Mouse (Mus musculus) urinary bladder, postnatal 4 days (tissue): ENCODE data around the gene Syt12.
A peak's percentile ranks its signal among the peaks of the same experiment; 100 is the strongest.

ENCODE experiments used
- DNase-seq, 2 experiments: peaks; one replicate each; pipeline ENCODE4 v3.0.0; 2021 to 2022; ENCODE audit warnings: low spot score in 2 of 2

The Syt12 gene

GRCm38 (mm10) chr19:4409062-4409461 lies 68.2 kb downstream of the Syt12 start:
- no peak for DNase-seq

DNA sequence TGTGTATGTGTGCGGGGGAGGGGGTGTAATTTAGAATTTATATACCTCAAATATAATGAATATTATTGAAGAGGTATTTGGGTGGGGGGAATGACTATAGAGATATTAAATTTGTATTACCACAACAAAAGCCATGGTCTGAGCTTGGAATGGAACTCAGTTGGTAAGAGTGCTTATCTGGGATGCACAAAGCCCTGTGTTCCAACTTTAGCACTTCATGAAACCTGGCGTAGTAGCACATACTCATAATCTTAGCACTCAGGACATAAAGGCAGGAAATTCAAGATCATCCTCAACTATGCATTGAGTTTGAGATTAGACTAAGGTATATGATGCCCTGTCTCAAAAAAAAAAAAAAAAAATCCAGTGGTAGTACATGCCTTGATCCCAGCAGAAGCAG lies 72.4 kb downstream of the Syt12 start:
- no peak for DNase-seq

GRCm38 (mm10) chr19:4398959-4399358 lies 78.3 kb downstream of the Syt12 start:
- no peak for DNase-seq

DNA sequence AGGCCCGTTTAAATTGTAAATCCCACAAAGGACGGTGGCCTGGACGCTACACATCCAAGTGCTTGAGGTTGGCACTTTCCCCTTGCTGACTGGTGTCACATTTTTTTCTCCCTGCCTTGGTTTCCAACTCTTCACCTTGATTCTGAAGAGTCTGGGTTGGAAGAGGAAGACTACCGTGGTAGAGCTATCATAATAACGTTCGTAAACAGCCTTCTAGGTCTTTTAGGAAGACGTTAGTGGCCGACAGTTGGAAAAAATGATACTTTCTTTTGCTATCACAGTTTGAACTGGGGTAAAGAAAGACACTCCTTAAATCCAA lies 78.7 kb downstream of the Syt12 start:
- DNase-seq, result no peak

GRCm38 (mm10) chr19:4397798-4398629 lies 79.2 kb downstream of the Syt12 start, which contains the start of gene Kdm2a:
TSS of gene Kdm2a (minus strand) at chr19:4398285.
- DNase-seq, result peak; percentile 52 to 59

DNA sequence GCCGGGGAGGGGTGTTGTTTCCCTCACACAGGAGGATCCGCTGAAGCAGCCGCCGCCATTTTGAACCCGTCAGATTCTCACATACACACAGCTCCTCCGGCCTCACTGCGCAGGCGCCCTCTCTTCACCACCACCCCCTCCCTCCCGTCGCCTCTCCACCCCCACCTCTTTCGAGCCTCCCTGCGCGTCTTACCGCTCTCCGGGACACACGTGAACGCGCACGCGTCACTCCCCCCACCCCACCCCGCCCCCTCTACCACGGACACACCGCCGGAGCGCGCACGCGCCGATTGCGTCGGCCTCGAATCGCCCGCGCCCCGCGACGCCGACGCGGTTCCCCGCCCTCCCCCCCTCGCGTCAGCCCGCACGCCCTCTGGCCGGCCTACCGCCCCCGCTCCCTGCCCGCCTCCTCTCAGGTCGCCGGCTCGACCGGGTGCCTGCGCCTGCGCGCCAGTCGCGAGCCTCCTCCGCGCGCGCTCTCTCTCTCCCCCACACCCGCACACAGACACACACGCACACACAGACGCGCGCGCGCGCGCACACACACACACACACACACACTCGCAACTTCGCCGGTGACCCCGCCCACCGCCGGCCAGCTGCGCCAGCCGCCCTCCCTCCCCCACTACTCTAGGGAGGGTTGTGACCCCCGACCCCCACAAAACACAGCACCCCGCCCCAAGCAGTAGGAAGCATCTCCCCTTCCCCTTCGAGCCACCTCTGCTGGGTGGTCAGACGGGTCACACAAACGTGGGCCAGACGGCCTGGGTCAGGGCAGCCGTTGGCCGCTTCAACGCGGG lies 80.0 kb downstream of the Syt12 start:
- DNase-seq, result peak; percentile 95

GRCm38 (mm10) chr19:4396081-4396997 lies 80.9 kb downstream of the Syt12 start:
- DNase-seq, result peak in 1 of 2 experiments; percentile 26
